Mouse (Mus musculus) forebrain, postnatal 0 days (tissue): Measurements from ENCODE around the gene Nmnat3. TPM values are rescaled to one million over a fixed set of nuclear protein-coding genes. Genes with fewer than 3 reads are reported as not detected.
A peak's percentile ranks its signal among the peaks of the same experiment; 100 is the strongest.
"Not testable (repeated sequence)": the region's sequence is repeated elsewhere in the genome, so short reads cannot be mapped to it uniquely, and the experiment has no call there.

ENCODE experiments used
- ATAC-seq: fragments of 200-750 bp; cut with Nextera tagmentation; 2 replicates; pipeline ENCODE4 v1.8.0; 2017; ENCODE audit warnings: mild to moderate bottlenecking, moderate library complexity
- DNase-seq: peaks from one replicate; pipeline ENCODE4 v3.0.0-alpha.2; 2015
- H3K27ac ChIP-seq: fragments of 300-500 bp; sonication (generic); 2 replicates; pipeline ENCODE4 v1.5.1; 2014; ENCODE audit warnings: low read depth, mild to moderate bottlenecking, antibody characterized with exemption, low read length, moderate library complexity, mixed read lengths
- H3K27me3 ChIP-seq: fragments of 300-500 bp; sonication (generic); 2 replicates; pipeline ENCODE4 v1.6.1; 2014; ENCODE audit warnings: mild to moderate bottlenecking, low read length, mixed read lengths; ENCODE audit not compliant: insufficient read depth
- H3K36me3 ChIP-seq: fragments of 300-500 bp; sonication (generic); 2 replicates; pipeline ENCODE4 v1.6.1; 2014; ENCODE audit warnings: mild to moderate bottlenecking, moderate library complexity; ENCODE audit not compliant: insufficient read depth
- H3K4me1 ChIP-seq: fragments of 300-500 bp; sonication (generic); 2 replicates; pipeline ENCODE4 v1.6.1; 2014; ENCODE audit warnings: antibody characterized with exemption; ENCODE audit not compliant: insufficient read depth
- H3K4me2 ChIP-seq: fragments of 300-500 bp; sonication (generic); 2 replicates; pipeline ENCODE4 v1.6.1; 2014; ENCODE audit warnings: low read depth, mild to moderate bottlenecking, moderate library complexity
- H3K4me3 ChIP-seq: fragments of 300-500 bp; sonication (generic); 2 replicates; pipeline ENCODE4 v1.5.1; 2014; ENCODE audit warnings: low read depth, low read length, mixed read lengths
- H3K9ac ChIP-seq: fragments of 300-500 bp; sonication (generic); 2 replicates; pipeline ENCODE4 v1.6.1; 2014; ENCODE audit warnings: mild to moderate bottlenecking
- H3K9me3 ChIP-seq: fragments of 300-500 bp; sonication (generic); 2 replicates; pipeline ENCODE4 v1.6.1; 2016; ENCODE audit warnings: low read length
- CTCF ChIP-seq: sonication (generic); IDR thresholded peaks from 2 replicates; pipeline ENCODE4 v1.5.1; 2016; ENCODE audit warnings: antibody characterized with exemption, control low read depth, low read depth
- WGBS: fragments of 180-500 bp; shearing (Covaris S2); extraction: QIAGEN DNeasy Blood & Tissue Kit; methylation state at CpG from one replicate; pipeline ENCODE4 v1.1.7; 2014; 5-methylcytosine and 5-hydroxymethylcytosine counted together
- polyA plus RNA-seq: library from polyadenylated mRNA; unstranded; fragments of >200 nt; fragmentation: Nextera tagmentation; extraction: Ambion mirVana; gene quantifications from 2 replicates; pipeline ENCODE4 v1.2.1, GENCODE M21; 2015
- total RNA-seq: library from RNA; depleted of rRNA; stranded (reverse); fragments of >200 nt; gene quantifications from 2 replicates; pipeline ENCODE4 v1.2.3, GENCODE M21; 2014; rRNA removed

The Nmnat3 gene
- total RNA-seq, result 2.7 and 4.0 TPM in 2 replicates
- polyA plus RNA-seq, result 1.7 and 2.1 TPM in 2 replicates

- H3K4me1 ChIP-seq, H3K4me3 ChIP-seq, DNase-seq, H3K27me3 ChIP-seq, H3K36me3 ChIP-seq, H3K9ac ChIP-seq, H3K9me3 ChIP-seq, H3K4me2 ChIP-seq, H3K27ac ChIP-seq, ATAC-seq: not testable (repeated sequence)
- 72% methylated on average over 6 of the region's 6 CpGs for WGBS
Measured at GRCm38 (mm10) chr9:98287135-98287534, at the start of gene Nmnat3. Gene Nmnat3 (plus strand): TSS chr9:98287435.

- Histone ChIP-seq H3K27ac (no peak overlapping the region), H3K27me3 (no peaks in the 10 kb centered on the region), H3K4me1 (no peaks in the 10 kb centered on the region), H3K9ac (no peak overlapping the region), H3K4me2 (no peak overlapping the region), H3K9me3 (no peaks in the 10 kb centered on the region), H3K36me3 (no peaks in the 10 kb centered on the region), H3K4me3 (no peak overlapping the region)
- DNase-seq, result no peak
- 72% methylated on average over 2 of the region's 2 CpGs for WGBS
- no peak for TF ChIP-seq CTCF
- no peak for ATAC-seq
Measured at GRCm38 (mm10) chr9:98243481-98243880, 43.8 kb upstream of the Nmnat3 start.

GRCm38 (mm10) chr9:98244223-98244622, 43.0 kb upstream of the Nmnat3 start:
- Histone ChIP-seq H3K27ac (no peak overlapping the region), H3K27me3 (no peaks in the 10 kb centered on the region), H3K4me3 (no peak overlapping the region), H3K4me2 (no peak overlapping the region), H3K4me1 (no peaks in the 10 kb centered on the region), H3K9ac (no peak overlapping the region), H3K9me3 (no peaks in the 10 kb centered on the region), H3K36me3 (no peaks in the 10 kb centered on the region)
- ATAC-seq (peak; percentile 91), DNase-seq (peak; percentile 82)
- WGBS, result 44% methylated on average over 2 of the region's 2 CpGs
- TF ChIP-seq CTCF, result peak; percentile 83

GRCm38 (mm10) chr9:98245226-98245625, 42.0 kb upstream of the Nmnat3 start:
- Histone ChIP-seq H3K4me3 (no peak overlapping the region), H3K27me3 (no peaks in the 10 kb centered on the region), H3K36me3 (no peaks in the 10 kb centered on the region), H3K4me1 (no peaks in the 10 kb centered on the region), H3K27ac (no peak overlapping the region), H3K9me3 (no peaks in the 10 kb centered on the region), H3K4me2 (no peak overlapping the region), H3K9ac (no peak overlapping the region)
- TF ChIP-seq CTCF, result no peak
- 57% methylated on average over 2 of the region's 2 CpGs for WGBS
- ATAC-seq (no peak), DNase-seq (no peak)

GRCm38 (mm10) chr9:98246351-98246750, 40.9 kb upstream of the Nmnat3 start:
- H3K36me3 ChIP-seq, result no peaks in the 10 kb centered on the region
- no peak overlapping the region for H3K4me2 ChIP-seq
- no peaks in the 10 kb centered on the region for H3K4me1 ChIP-seq
- 85% methylated on average over 1 of the region's 1 CpGs for WGBS
- H3K4me3 ChIP-seq, result no peak overlapping the region
- ATAC-seq (no peak), DNase-seq (no peak)
- H3K27me3 ChIP-seq, result no peaks in the 10 kb centered on the region
- H3K27ac ChIP-seq, result no peak overlapping the region
- no peaks in the 10 kb centered on the region for H3K9me3 ChIP-seq
- no peak overlapping the region for H3K9ac ChIP-seq
- no peak for TF ChIP-seq CTCF

GRCm38 (mm10) chr9:98260210-98260609, 27.0 kb upstream of the Nmnat3 start:
- WGBS, result 62% methylated on average over 8 of the region's 8 CpGs

GRCm38 (mm10) chr9:98261461-98262011, 25.7 kb upstream of the Nmnat3 start:
- DNase-seq (no peak), ATAC-seq (no peak)
- 25% methylated on average over 1 of the region's 1 CpGs for WGBS
- no peaks in the 10 kb centered on the region for H3K36me3 ChIP-seq
- TF ChIP-seq CTCF, result no peak
- no peaks in the 10 kb centered on the region for H3K4me1 ChIP-seq
- no peak overlapping the region for H3K9ac ChIP-seq
- H3K27me3 ChIP-seq, result no peaks in the 10 kb centered on the region
- H3K4me2 ChIP-seq, result no peak overlapping the region
- no peak overlapping the region for H3K4me3 ChIP-seq
- H3K27ac ChIP-seq, result no peak overlapping the region
- no peaks in the 10 kb centered on the region for H3K9me3 ChIP-seq

More at GRCm38 (mm10) chr9:98260210-98260609, 27.0 kb upstream of the Nmnat3 start:
- H3K27ac ChIP-seq, result no peak overlapping the region
- H3K4me1 ChIP-seq, result no peaks in the 10 kb centered on the region
- TF ChIP-seq CTCF, result no peak
- H3K4me2 ChIP-seq, result no peak overlapping the region
- ATAC-seq (no peak), DNase-seq (peak; percentile 24)
- H3K4me3 ChIP-seq, result no peak overlapping the region
- no peak overlapping the region for H3K9ac ChIP-seq
- H3K27me3 ChIP-seq, result no peaks in the 10 kb centered on the region
- no peaks in the 10 kb centered on the region for H3K36me3 ChIP-seq
- no peaks in the 10 kb centered on the region for H3K9me3 ChIP-seq
